Mouse (Mus musculus) fibroblast of lung, adult 2 months (primary cell): ENCODE data around the gene Armc8.

Experiments used
- DNase-seq: peaks from one replicate; pipeline ENCODE4 v3.0.0-alpha.2; 2011; ENCODE audit warnings: low read depth

Armc8 gene

DNA sequence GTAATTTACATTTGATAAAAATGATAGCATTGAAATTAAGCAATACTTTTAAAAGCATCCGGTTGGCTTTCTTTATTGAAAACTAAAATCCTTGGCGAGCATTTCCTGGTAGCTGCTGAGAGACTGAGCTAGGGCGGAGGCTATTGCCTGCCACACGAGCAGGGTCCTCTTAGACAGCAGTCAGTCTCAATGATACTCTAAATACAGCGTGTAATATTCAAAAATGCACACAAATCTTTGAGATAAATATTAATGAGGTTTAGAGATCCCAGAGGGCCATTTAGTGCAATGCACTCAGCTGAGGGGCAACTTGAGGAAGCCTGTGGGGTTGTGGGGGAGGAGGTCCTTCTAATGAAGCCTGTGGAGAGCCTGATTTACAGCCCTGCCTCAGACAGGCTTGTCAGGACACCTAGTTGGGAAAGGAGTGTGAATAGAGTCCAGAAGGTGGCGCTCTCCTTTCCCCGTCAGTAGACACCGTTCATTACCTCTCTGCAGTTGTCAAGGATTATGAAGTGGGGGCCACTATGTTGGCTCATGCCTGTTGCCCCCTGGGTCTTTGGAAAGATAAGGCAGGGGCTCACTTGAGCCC is 124.0 kb downstream of the Armc8 start:
- no peak for DNase-seq

- no peak for DNase-seq
Measured at GRCm38 (mm10) chr9:99441647-99442433, 126.9 kb downstream of the Armc8 start.

GRCm38 (mm10) chr9:99440941-99441340 is 127.8 kb downstream of the Armc8 start:
- no peak for DNase-seq

GRCm38 (mm10) chr9:99439064-99439463 is 129.6 kb downstream of the Armc8 start:
- DNase-seq: no peak

DNA sequence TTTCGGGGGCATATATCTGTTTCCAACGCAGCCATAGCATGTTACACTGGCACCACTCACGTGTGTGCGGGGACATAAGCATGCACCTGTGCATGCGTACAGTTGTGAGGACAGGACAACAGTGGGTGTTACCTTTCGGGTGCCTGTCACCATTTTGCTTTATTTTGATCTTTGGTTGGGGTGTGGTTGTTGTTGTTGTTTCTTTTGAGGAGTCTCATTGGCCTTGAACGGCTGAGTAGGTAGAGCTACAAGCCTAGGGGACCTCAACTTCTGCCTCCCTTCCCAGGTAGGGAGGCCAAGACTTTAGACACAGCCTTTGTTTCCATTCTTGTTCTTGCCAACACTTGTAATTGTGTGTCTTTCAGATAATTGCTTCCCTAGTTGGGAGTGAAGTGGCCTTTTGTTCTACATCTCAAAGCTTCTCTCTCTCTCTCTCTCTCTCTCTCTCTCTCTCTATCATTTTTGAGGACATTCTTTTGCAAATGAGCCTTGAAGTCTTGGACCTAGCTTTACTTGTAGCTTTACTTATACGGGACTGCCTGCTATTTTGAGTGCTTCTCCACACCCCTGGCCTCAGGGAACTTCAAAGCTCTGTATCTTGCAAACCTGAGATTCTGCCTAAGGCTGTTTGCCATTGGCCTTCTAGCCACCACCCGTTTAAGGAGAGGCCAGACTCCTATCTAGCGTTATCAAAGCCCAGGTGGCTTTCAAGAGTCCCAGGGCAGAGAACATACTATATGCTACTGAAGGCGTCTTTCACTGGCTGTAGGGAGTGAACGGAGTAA is 130.7 kb downstream of the Armc8 start:
- DNase-seq: no peak

GRCm38 (mm10) chr9:99437031-99437764 is 131.5 kb downstream of the Armc8 start, which contains the start of gene Mras:
Mras (minus strand) TSS chr9:99437381.
- DNase-seq: no peak

- no peak for DNase-seq
Measured at GRCm38 (mm10) chr9:99436182-99437030, 132.3 kb downstream of the Armc8 start.

DNA sequence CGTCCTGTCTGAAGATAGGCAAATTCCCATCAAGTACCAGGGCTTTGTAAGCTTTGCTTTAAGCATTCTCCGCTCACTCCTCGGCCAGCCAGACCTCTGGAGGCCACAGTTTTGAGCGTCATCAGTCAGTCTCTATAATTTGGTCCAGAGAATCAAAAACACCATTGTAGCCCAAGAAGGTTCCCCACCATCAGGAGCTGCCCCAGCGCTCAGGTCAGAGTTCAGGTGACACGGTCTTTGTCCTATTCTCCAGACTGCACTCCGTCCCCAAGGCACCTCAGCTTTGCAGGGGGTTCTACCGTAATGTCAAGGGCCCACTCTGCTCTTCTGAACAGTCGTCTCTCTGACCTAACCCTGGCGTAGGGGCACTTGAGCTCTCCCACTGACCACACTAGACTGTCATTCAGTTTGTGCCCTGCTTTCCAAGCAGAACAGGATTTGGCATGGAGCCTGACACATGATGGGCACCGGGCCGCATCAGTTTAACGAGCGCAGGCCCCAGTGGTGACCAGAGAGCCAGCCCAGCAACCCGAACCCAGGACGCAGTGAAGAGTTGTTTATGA is 133.0 kb downstream of the Armc8 start:
- DNase-seq: no peak

DNA sequence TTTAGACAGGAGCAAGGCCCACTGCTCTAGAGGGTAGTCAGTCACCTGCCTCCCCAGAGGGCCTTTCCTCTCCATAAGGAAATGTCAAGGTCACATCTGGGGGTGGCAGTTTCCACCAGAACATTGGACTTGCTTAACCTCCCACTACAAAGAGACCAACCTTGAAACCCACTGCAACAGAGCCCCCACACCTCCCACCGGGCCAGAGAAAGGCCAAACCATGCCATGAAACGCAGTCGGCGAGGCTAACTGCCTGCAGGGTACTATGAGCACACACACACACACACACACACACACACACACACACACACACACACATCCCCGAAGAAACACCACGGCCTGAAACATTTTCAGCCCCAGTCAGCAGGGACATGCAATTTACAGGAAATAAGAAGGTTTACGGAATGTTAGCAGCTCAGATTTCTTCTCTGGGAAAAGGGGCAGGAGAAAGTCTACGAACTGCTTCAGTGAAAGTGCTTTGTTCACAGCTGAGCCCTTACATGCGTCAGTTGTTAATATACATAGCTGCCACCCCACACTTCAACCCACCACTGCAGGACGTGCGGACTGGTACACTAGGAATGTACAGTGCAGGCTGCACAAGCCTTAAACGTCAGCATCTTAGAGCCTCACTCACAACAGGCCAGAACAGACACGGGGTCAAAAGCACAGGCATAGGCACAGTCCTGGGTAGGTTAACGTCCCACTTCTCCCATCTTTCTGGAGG is 133.6 kb downstream of the Armc8 start:
- DNase-seq: no peak

DNA sequence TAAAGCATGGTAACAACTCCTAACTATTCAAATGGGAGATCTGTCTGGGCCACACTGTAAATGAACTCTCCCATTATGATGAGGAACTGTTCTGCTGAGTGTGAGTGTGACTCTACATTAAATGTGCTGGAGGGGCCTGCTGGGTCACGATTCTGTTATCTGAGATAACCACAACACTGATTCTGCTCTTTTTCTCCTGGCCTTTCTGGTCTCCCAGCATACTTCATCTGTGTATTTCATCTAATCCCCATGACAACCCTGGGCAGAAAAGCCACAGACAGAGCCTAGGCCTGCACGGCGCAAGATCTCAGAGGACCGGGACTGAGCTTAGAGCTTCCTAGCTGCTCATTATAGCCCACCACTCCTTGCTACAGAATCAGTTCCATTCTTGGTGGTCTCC is 136.2 kb downstream of the Armc8 start:
- DNase-seq: no peak

DNA sequence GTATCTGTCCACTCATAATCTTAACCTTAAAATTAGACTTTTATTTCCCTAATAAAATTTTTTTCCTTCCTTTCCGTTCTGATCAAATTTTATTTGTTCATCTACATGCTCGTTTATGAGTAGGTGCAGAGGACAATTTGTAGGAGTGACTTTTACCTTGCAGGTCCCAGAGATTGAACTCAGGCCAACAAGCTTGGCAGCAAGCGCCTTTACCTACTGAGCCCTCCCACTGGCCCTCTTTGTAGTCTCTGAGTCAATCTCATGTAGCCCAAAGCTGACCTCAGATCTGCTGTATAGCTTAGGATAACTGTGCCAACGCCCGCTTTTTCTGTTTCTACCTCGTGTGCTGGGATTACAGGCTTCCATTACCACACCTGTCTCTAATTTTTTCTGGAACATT is 136.7 kb downstream of the Armc8 start:
- DNase-seq: no peak

DNA sequence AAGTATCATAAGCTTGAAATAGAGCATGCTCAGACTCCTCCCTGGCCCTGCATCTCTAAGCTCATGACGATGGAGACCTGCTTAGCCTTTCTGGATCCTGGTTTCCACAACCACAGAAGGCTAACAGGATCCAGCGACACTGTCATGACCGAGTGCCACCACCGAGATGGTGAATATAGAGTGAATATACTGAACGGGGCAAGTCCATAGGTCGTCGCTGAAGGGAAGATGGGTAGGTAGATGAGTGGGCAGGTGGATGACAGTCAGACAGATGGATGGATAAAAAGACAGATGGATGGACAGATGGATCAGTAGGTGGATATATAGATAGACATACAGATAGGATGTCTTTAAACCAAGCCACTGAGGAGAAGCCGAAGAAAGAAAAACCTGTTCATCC is 137.4 kb downstream of the Armc8 start:
- no peak for DNase-seq

DNA sequence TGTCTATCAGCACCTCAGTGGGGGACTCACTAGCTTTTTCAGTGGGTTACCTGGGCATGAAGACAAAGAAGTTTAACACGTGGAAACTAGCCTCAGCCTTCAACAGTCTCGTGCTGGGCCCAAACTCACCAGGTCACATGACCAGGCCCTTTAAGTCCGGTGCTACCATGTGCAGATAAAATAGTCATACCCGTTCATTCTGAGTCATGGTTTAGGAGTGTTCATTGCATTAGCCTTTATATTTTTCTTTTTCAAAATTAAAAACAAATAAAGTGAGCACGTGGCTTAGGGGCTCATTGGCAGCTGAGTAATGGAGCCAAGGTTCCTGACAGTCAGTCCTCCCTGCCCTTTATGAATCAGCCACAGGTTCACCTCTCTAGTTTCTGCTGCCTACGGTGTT is 137.9 kb downstream of the Armc8 start:
- no peak for DNase-seq

GRCm38 (mm10) chr9:99429845-99430244 is 138.9 kb downstream of the Armc8 start:
- no peak for DNase-seq

DNA sequence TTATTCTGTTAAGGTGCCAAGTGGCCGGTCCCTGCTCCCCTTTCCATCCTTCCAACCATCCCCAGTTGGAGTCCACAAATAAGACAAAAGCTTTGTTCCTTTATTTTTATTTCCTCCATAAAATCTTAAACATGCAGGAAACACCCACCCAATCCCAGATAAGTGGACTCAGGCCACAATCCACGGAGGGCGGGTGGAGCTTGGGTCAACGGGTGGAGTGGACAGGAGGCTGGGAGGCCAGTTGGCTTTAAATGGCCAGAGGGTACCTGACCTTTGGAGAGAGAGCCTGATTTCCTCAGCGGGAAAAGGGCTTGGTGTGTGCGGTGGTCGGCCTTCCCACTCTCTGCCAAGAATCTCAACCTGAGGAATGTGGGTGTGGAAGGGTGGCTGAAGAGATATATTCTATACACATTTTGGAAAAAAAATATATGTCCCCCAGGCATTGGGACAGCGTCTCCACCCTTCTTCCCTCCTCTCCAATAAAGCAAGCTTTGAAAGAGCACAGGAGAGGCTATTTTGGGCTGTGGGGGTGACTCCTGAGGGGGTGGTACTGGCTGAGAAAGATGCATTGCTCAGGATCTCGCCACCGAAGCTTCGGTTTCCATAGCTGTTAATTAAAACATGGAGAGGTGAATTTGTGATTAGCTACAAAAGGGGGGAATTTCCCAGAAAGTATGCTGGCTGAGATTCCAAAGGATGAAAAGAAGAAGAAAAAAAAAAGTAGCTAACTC is 139.9 kb downstream of the Armc8 start:
- no peak for DNase-seq
